Mouse (Mus musculus) testis, postnatal 10 days (tissue): ENCODE results near the gene Cbwd1.

Source experiments
- DNase-seq: peaks from one replicate; pipeline ENCODE4 v3.0.0; 2021; ENCODE audit warnings: low spot score

Gene Cbwd1

DNA sequence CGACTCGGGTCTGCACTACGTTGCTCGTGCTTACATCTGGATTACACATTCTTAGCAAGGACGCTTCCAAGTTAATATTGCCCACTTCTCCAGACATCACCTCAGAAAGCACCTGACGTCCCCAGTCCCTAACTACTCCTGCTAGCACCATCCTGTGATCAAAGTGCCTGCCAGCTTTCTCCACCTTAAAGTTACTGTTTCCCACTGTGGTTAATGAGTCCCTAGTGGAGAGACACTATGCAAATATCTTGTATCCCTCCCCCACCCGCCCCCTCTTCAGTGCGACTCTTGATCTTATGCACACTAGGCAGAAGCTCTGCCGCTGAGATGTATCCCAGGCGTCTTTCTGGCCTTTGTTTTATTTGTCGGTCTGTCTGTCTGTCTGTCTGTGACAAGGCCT lies 16.6 kb upstream of the Cbwd1 start:
- no peak for DNase-seq

DNA sequence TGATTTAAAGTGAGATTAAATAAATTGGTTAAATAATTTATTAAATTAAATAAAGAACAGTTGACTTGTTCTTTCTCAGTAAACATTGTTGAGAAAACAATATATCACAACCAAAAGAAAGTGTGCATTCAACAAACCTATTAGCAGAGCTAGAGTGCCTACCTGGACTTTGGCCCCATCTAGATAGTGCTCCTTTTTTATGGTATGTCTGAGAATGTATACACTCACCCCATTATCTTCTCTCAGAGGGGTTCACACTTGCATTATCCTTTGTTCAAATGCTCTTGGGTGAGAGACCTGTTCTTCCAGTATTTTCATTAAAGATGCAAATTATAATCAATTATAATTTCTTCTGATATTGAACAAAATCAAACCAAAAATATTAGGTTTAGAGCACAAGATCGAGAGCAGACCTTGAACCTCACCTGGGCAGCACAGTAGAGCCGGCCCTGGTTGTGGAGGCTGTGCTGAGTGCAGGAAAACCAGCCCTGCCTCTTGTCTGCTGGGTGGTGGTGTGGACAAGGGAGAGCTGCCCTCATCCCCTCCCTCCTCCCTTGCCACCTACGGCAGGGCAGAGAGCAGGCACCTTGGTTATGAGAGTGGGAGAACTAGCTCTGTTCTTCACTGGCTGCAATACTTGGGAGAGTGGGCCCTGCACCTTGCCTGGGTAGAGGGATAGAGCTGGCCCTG lies 11.4 kb upstream of the Cbwd1 start:
- DNase-seq = no peak

DNA sequence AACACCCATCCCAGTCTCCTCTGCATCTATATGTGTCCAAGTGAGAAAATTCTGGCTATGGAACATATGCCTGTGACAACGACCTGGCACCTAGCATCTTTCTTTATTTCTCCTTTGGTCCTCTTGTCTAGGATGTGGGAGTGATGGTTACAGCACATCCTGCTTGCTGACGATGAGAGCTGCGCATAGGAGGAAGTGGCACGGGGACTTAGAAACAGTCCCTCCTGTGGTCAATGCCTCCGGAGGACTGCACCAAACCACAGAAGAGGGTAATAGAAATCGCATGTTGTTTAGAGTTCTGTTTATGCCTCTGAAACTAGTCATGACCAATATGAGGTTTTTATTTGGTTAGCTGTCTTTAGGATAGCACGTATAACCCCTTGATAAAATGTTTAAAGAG lies 9.9 kb upstream of the Cbwd1 start:
- no peak for DNase-seq

DNA sequence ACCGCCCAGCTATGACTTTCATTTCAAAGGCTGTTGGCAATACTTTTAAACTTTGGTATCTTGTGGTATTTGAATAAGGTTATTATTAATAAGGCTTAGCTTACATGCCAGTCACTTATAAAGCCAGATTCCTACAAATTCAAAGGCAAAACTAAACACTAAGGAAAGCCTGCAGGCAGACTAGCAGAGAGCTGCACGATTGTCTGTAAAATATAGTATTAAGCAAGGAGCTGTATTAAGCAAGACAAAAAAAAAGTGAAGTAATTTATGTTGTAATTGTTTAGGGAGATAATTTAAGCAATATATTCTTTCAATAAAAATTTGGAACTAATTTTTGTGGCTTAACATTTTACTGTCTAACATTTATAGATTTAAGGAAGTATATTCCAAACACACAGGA lies 5.5 kb upstream of the Cbwd1 start:
- no peak for DNase-seq

DNA sequence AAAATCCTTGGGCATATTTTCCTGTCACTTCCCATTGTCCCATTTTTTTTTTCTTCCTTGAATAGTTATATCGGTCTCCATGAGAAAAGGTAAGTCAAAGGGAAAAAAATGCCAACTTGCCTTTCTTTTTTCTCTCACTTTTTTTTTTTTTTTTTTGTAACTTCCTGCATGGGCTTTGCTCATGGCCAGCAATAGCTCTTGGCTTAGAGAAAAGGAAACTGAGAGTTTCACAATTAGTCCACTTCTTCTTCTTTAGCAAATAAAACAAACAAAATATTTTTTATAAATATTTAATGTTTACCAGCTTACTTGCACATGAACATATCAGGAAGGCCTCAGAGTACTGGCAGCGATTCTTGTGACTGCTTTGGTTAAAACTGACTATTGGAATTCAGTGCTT lies 4.8 kb upstream of the Cbwd1 start:
- DNase-seq = no peak

DNA sequence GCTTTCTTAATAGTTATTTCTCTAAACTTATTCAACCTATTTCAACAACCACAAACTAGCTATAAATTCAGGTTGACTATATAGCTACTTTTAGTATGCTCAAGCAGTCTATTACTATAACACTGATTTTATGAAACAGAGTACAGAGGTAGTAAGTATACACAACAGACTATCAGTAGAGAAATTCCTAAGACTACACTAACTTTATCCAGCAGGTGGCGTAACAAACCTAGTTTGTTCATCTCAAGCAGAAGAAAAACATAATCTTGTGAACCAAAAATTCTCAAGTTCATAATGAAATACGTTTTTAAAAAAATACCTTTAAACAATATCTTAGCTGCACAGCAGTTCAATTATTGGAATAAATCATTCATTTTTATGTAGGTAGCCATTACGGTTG lies 2.9 kb downstream of the Cbwd1 start:
- DNase-seq = no peak

DNA sequence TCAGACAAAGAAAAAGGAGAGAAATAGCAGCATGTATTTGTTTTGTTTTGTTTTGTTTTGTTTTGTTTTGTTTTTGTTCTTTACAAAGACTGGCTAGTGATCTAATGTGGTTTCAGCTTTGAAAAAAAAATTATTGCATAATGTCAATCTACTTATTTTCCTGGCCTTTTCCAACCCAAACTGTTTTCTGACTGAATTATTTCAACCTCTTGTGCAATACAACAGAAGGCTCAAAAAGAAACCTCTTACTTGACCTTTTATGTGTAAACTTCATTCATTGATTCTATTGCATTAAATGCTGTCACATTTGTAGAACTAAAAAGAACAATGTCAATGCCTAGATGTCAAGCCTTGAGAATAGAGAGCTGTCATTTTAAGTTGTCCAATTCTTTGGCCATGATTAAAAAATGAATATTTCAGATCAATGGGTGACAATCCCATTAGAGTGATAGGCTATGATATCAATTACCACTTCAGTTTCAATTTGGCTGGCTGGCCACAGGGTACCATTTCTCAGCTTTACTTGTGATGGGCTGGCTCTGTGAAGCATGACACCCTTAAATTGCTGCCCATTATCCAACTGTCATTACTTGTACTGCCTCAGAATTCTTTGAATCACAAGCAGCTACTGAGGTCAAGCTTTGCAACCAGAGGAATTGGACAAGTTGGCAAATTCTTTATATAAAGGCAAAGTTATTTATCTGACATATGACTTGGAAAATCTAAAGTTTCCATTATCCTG lies 15.7 kb downstream of the Cbwd1 start:
- no peak for DNase-seq

DNA sequence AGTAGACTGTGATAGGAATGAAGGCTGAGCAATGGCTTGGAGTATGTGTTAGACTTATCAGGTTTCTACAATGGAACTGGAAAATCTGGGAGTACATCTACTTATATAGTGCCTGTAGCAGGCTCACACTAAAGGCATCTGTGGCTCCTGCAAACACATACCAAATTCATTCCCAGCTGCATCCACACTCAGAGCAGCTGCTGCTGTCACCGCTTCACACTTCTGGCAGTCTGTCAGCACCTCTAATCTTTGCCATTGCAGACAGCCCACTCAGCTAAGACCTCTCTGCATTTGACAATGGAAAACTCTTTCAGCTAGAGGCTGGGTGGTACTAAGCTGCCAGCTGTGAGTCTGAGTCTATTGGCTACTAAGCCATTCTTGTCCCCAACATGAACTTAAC lies 24.3 kb downstream of the Cbwd1 start:
- no peak for DNase-seq

DNA sequence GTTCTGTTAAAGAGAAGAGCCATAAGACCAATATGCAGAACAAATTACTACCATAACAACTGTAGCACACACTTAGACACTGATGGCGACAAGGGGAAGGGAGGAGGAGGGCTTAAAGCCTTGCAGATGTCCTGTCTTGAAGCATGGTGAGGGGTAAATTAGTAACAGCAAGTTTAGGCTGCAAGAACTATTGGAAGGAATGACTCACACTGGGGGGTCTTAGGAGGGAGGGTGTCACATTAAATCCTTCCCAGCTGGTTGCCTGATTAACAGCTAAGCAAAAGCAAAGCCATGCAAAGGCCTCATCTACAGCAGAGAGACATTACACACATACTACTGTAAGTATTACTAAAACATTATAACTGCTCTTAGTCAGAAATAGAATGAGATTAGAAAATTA lies 32.4 kb downstream of the Cbwd1 start:
- DNase-seq = no peak

DNA sequence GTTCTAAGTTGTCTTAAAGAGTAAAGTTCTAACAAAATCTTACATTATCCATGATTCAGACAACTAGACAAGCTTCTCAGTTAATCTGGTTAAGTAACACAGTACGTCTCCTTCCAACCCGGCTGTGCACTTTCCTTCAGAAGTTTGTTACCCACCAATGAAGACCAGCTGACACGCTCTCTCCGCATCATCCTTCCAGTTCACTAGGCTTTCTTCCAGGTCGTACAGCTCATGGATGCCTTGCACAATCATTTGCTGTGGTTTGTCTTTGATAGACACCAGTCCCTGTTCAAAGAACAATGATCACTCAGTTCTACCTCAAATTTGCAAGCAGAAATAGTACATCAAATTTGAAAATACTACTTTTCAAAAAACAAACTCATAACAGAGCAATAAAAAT lies 40.5 kb downstream of the Cbwd1 start:
- no peak for DNase-seq

DNA sequence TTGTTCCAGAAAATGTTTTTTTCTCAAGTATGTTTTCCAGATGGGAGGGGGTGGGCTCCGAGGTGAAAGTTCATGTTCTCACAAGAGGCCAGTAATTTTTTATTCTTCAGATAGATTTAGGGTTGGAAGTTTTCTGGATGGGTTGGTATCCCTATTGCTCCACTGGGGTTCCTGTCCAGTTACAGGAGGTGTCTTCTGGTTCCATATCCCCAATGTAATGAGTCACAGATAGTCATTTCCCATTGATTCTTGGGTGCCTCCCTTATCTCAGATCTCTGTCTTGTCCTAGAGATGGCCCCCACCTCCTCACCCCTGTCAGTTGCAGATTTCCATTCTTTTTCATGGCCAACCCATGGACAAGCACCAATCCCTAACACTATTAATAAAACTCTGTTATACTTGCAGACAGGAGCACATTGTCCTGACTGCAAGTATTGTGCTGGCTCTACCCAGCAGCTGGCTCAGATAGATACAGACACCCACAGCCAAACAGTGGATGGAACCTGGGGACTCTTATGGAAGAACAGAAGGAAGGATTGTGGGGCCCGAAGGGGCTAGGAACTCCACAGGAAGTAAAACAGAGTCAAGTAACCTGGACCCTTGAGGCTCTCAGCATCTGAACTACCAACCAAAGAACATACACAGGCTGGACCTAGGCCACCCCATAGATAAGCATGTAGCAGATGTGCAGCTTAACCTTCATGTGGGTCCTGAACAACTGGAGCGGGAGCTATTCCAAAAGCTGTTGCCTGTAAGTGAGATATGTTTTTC lies 52.8 kb downstream of the Cbwd1 start:
- DNase-seq = no peak

DNA sequence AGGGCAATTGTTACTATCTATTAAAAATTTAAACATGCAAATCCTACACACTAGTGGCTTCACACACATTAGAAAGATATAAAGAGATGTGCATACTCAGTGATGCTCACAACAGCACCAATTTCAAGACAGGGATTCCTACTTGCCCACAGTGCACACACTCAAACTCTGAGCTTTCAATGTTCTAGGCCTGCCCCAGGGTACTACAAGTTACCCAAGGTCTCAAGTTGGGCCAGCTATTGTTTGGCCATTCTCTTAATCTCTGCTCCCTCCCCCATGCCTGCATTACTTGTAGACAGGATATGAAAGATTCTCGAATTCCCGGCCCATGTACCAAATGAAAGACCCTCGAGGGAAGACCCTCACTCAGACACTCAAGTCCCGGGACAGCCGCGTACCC lies 53.8 kb downstream of the Cbwd1 start:
- DNase-seq = no peak

DNA sequence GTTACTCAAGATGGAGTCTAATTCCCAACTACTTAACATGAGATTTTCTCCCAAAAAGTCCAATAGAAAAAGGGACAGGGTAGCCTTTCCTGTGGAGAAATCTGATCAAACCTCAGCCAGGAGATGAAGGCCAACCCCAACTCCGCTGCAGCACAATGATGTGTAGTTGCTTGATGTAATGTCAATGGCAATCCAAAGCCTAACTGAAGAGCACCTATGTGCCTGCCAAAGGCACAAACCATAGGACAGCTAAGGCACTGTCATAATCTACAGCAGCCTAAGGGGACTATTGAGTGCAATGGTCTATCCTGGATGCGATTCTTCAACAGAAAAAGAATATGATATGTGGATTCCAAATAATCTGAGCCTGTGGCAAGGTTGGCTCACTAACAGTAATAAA lies 58.6 kb downstream of the Cbwd1 start:
- no peak for DNase-seq

DNA sequence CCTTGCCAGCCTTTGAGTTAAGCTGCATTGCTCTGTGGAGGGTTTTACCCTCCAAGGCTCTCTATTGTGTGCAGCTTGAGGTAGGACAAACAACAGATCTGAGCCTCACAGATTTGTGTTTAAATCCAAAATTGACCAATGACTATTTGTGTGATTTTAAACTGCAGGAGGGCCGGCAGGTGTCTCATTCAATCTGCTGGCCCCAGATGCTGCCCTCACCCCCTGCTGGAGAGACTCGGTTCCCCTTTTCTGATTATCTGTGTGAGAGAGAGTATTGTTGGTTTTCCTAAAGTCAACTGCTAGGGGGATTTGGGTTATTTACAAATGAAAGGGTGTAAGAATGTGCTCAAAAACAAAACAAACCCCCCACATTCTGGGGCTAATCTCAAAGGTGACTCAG lies 59.2 kb downstream of the Cbwd1 start:
- no peak for DNase-seq

DNA sequence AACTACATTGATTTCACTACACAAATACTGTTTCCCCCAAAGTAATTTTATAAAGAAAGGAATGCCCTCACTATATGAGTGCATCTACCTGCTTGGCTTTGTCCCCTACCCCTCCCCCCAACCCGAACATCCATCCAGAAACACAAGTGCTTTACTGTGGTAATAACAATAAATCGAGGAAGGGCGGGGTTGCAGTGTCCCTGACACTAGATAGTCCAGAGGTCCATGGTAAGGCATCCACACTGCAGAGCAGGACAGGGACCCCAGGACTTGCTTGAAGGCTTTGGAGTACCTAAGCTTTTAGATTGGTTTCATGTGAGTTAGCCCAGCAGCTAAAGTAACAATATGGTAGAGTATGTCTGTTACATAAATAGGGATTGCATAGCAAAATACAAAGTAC lies 59.7 kb downstream of the Cbwd1 start:
- no peak for DNase-seq

DNA sequence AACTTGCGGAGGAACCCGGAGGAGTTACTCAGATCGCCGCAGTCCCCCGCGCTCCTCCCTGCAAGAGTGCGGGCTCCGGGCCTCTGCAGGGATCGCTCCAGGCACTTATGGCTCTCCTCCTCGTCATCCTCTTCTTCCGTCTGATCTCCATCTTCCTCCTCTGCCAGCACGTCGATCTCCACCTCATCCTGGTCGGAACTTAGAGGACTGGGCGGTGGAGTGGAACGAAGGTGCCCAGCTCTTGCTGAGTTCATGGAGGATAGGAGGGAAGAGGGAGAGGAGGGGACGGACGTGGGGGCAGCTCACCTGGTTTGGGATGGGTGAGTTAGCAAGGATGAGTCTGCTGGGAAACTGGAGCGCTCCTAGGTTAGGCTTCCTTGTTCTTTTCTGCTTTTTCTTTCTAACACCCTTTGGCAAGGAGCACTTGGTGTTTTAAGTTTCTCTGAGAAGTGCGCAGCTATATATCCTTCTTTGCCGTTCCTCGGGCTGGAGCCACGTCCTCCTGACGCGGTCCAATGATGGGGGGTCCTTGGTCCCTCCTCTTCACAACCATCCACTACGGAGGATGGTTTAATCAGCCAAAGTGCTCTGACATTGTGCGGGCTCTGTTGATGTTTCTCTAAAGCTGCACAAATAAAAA lies 60.7 kb downstream of the Cbwd1 start, which contains the start of gene Foxd4:
TSS of gene Foxd4 (minus strand) at position 617 of the 640 bp plus-strand sequence.
- DNase-seq = no peak

DNA sequence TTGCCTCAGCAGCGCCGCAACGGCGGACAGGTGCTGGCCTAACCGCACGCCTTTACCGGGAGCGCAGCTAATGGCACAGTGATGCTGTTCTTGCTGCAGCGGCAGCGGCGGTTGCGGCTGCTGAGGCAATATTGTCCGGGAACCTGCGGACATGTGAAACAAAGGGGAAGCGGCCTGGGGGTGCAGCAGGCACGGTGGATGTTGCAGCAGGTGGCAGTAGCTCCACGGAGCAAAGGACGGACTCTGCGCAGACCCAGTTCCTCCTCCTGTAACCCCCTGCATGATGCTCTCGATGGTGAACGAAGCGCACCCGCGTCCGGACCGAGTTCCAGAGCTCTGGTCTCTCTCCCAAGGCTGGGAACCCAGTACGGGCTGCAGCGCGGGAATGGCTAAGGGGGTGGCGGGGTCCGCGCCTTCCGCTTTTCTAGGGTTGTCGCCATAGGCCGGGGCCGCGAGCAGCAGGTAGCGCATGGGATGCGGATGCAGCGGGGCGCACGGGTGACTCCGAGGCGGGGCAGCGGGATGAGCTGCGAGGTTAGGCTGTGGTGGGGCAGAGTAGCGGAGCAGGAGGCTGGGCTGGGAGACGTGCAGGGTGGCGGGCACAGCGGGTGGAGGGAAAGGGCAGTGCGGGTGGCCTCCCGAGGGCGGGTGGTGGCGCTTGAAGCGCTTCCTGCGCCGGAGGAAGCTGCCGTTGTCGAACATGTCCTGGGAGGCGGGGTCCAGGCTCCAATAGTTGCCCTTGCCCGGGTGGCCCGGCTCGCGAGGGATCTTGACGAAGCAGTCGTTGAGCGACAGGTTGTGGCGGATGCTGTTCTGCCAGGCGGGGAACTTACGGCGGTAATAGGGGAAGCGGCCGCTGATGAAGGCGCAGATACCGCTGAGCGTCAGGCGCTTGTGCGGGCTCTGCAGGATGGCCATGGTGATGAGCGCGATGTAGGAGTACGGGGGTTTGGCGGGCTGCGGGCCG lies 61.5 kb downstream of the Cbwd1 start:
- DNase-seq = peak; percentile 48

DNA sequence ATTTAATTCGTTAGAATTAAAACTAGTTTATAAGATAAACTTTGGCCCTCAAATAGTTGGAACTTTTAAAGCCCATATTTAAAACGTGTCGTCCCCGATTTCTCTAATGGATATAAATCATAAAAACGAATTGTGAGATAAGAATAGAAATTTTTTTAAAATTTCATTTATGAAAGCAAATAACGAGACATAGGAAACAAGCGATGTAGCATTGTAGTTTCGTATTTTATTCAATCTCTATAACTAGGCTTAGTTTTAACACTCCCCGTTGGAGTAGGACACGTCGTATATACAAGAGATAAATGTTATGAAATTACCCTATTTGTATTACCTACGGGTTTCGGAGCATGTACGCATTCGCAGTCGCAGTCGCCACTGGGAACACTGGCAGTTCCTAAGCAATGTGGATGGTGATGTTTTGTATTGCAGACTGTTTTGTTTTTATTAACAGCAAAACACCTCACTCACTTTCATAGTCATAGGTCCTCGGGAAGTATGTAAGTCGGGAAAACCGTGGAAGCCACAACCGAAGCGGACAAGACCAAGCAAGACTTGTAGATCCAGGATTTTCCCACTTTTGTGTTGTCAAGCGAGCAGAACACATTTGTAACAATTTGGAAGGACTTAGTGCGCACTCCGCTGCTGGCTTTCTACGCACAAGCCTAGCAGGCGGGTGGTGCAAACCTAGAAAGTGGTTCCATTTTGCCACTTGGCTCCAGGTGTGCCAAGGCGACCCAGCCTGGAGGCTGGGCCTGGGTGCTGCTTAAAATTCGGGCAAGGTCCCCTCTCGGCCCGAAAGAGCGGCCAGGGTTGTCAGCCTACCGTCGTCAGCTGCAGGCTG lies 62.5 kb downstream of the Cbwd1 start:
- no peak for DNase-seq

DNA sequence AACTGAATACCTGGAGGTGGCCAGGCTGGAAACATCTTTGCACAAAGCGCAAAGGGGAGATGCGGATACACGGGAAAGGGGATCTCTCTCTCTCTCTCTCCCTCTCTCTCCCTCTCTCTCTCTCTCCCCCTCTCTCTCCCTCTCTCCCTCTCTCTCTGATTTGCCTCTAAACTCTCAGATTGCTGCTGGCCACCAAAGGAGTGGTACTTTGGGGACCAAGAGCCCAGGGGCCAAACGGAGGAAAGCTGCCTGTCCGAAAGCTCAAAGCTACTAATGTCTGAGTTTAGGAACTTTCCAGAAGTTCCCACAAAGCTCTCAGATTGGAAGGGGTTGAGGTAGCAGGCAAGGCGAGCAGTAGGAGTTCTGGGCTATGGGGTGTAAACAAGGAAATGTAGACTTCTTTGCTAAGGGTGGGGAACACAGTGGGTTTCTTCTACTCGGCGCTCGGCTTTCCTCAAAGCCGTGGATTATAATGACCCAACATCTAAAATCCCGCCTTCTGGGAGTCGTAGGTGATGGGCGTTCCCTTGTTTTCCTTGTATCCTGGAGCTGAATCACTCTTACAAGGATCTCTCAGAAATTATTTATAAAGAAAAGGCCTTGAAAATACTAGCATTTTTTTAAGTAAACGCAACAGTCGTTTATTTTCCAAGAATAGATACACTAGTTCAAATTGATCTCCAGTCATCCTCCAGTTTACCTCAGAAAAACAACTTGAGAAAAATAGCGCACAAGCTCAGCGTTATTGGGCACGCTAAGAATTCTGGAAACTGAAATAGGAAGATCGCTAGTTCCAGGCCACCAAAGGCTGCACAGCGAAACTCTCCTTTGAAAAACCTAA lies 63.3 kb downstream of the Cbwd1 start:
- no peak for DNase-seq
